Mouse (Mus musculus): Measurements from ENCODE around the gene Taf1.

DNA sequence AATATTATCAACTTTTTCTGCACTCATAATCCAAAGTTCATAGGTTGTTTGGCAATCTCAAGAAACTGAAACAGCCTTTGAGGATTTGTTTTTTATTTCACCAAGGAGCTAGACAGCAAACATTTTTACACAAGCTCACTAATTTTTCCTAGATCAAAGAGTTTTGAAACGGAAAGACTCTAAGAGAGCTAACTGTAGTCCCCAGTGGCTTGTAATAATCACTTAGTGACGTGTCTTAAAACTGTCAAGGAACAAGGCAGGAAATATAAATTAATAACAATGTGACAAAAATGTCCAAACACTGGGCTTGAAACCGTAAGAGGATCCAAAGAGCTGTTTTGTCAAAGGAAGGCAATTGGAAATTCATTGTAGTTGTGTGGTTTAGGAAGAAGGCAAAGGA lies 106.3 kb downstream of the Taf1 start:
- TF ChIP-seq POLR2A (IDR thresholded peaks at IDR 0.05; ENCODE audit: insufficient read length, low read depth), result no peak
- TF ChIP-seq SRF (IDR thresholded peaks at IDR 0.05; ENCODE audit: control insufficient read depth, insufficient read length, low read depth), result no peak
- TF ChIP-seq MYOG (IDR thresholded peaks at IDR 0.05; ENCODE audit: control insufficient read depth in 1 of 3, insufficient read depth in 1 of 3, insufficient read length in 2 of 3, low read depth in 2 of 3), result no peak
- TF ChIP-seq E2F4 (IDR thresholded peaks at IDR 0.05; ENCODE audit: insufficient read depth), result no peak
- TF ChIP-seq MAX (IDR thresholded peaks at IDR 0.05; ENCODE audit: low read depth), result no peak
- no peak for TF ChIP-seq TCF12 (IDR thresholded peaks at IDR 0.05; ENCODE audit: insufficient read depth, poor library complexity, severe bottlenecking)
- TF ChIP-seq POLR2AphosphoS2 (IDR thresholded peaks at IDR 0.05; ENCODE audit: insufficient read length, low read depth), result no peak
- TF ChIP-seq MYOD1 (IDR thresholded peaks at IDR 0.05; ENCODE audit: control insufficient read depth in 1 of 3, insufficient read length in 2 of 3, low read depth in 2 of 3), result no peak
- no peak for TF ChIP-seq USF1 (IDR thresholded peaks at IDR 0.05; ENCODE audit: low read depth)
